Mouse (Mus musculus) heart, adult 2 months (tissue): ENCODE results near the gene Nrl.

Experiments
- CTCF ChIP-seq: fragments of 200-600 bp; IDR thresholded peaks from 2 replicates; pipeline ENCODE4 v1.8.1; 2022; ENCODE audit warnings: antibody characterized with exemption, mild to moderate bottlenecking, moderate library complexity
- EP300 ChIP-seq: fragments of 200-500 bp; IDR thresholded peaks from 2 replicates; pipeline ENCODE4 v1.6.1; 2011; ENCODE audit warnings: low read depth, low read length, control low read depth; ENCODE audit not compliant: insufficient read depth
- POLR2A ChIP-seq: fragments of 200-500 bp; IDR thresholded peaks from 2 replicates; pipeline ENCODE4 v1.6.1; 2011; ENCODE audit warnings: mild to moderate bottlenecking, low read depth, low read length, control low read depth; ENCODE audit not compliant: insufficient read depth

GRCm38 (mm10) chr14:55509540-55509939, 15.2 kb downstream of the Nrl start:
- TF ChIP-seq CTCF = no peak
- no peak for TF ChIP-seq EP300
- TF ChIP-seq POLR2A = no peak
